Mouse (Mus musculus) midbrain, embryonic 15.5 days (tissue): ENCODE measurements around the gene Il25. TPM values are rescaled to one million over a fixed set of nuclear protein-coding genes. Genes with fewer than 3 reads are reported as not detected.

ENCODE experiments used
- ATAC-seq: fragments of 200-750 bp; cut with Nextera tagmentation; replicated peaks from 2 replicates; pipeline ENCODE4 v1.8.0; 2017; ENCODE audit warnings: moderate TSS enrichment
- H3K27ac ChIP-seq: fragments of 300-500 bp; sonication (generic); 2 replicates; pipeline ENCODE4 v1.5.1; 2015; ENCODE audit warnings: mild to moderate bottlenecking, inconsistent platforms
- H3K27me3 ChIP-seq: fragments of 300-500 bp; sonication (generic); replicated peaks from 2 replicates; pipeline ENCODE4 v1.6.1; 2015; ENCODE audit warnings: inconsistent platforms
- H3K36me3 ChIP-seq: fragments of 300-500 bp; sonication (generic); replicated peaks from 2 replicates; pipeline ENCODE4 v1.6.1; 2015; ENCODE audit warnings: inconsistent platforms
- H3K4me1 ChIP-seq: fragments of 300-500 bp; sonication (generic); 2 replicates; pipeline ENCODE4 v1.6.1; 2015; ENCODE audit warnings: inconsistent platforms
- H3K4me2 ChIP-seq: fragments of 300-500 bp; sonication (generic); 2 replicates; pipeline ENCODE4 v1.6.1; 2015; ENCODE audit warnings: inconsistent platforms, mild to moderate bottlenecking, moderate library complexity
- H3K4me3 ChIP-seq: fragments of 300-500 bp; sonication (generic); 2 replicates; pipeline ENCODE4 v1.5.1; 2015; ENCODE audit warnings: mild to moderate bottlenecking, inconsistent platforms
- H3K9ac ChIP-seq: fragments of 300-500 bp; sonication (generic); 2 replicates; pipeline ENCODE4 v1.6.1; 2015; ENCODE audit warnings: mild to moderate bottlenecking, inconsistent platforms
- H3K9me3 ChIP-seq: fragments of 300-500 bp; sonication (generic); 2 replicates; pipeline ENCODE4 v1.6.1; 2016; ENCODE audit warnings: inconsistent platforms
- WGBS: fragments of 180-500 bp; shearing (Covaris S2); methylation state at CpG from one replicate; pipeline ENCODE4 v1.1.7; 2015; ENCODE audit warnings: mixed read lengths; 5-methylcytosine and 5-hydroxymethylcytosine counted together
- polyA plus RNA-seq: library from polyadenylated mRNA; unstranded; fragments of >200 nt; fragmentation: Nextera tagmentation; extraction: Ambion mirVana; gene quantifications from 2 replicates; pipeline ENCODE4 v1.2.1, GENCODE M21; 2015

Il25 gene
- polyA plus RNA-seq, result 0.48 TPM in 1 of 2 replicates, not detected in the other

DNA sequence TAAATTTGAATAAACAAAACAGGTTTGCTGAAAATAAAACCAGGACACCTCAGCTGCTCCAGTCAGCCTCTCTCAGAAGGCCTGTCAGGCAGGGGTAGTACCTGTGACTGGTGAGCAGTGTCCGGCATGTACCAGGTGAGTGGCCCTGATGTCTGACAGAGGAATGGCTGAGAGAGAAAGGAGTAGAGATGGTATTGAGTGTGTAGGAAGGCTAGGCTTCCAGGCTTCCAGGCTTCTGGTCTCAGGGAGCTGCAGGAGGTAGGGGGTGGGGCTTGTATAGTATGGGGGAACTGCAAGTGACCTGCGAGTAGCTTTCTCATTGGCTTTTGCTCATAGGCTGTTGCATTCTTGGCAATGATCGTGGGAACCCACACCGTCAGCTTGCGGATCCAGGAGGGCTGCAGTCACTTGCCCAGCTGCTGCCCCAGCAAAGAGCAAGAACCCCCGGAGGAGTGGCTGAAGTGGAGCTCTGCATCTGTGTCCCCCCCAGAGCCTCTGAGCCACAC is at the start of gene Il25:
Il25 (plus strand) TSS at position 51 of the 506 bp plus-strand sequence.
- no peaks in the 10 kb centered on the region for H3K9me3 ChIP-seq
- H3K36me3 ChIP-seq, result no peaks in the 10 kb centered on the region
- no peaks in the 10 kb centered on the region for H3K27me3 ChIP-seq
- H3K9ac ChIP-seq, result no peak within 1 kb of the TSS
- no peak within 1 kb of the TSS for H3K4me2 ChIP-seq
- no peak within 1 kb of the TSS for H3K4me3 ChIP-seq
- peaks cover 12% of the 10 kb centered on the region; the same call in 1 of the 2 replicates for H3K4me1 ChIP-seq
- 41% methylated on average over 6 of the region's 6 CpGs for WGBS
- no peak within 1 kb of the TSS for H3K27ac ChIP-seq
- no peak for ATAC-seq

- H3K27ac ChIP-seq, result peak within 1 kb of the TSS; percentile 90
- 0% methylated on average over 27 of the region's 27 CpGs for WGBS
These were observed 49.1 kb upstream of the Il25 start, which contains the start of the genes Bcl2l2 and Gm20521 for GRCm38 (mm10) chr14:54883154-54884021. Gene Bcl2l2 (plus strand): TSS chr14:54883377. Gene Gm20521 (plus strand): TSS chr14:54883441.

GRCm38 (mm10) chr14:54884022-54884712 is 48.3 kb upstream of the Il25 start:
- H3K36me3 ChIP-seq, result no peaks in the 10 kb centered on the region
- peaks cover 27% of the 10 kb centered on the region for H3K4me1 ChIP-seq
- H3K27ac ChIP-seq, result peak overlapping the region; percentile 90
- WGBS, result 29% methylated on average over 21 of the region's 21 CpGs
- H3K4me2 ChIP-seq, result peak overlapping the region; percentile 85
- H3K9ac ChIP-seq, result peak overlapping the region; percentile 89
- ATAC-seq, result peak; percentile 32
- H3K27me3 ChIP-seq, result no peaks in the 10 kb centered on the region
- peak overlapping the region; percentile 80 for H3K4me3 ChIP-seq
- H3K9me3 ChIP-seq, result no peaks in the 10 kb centered on the region

More at GRCm38 (mm10) chr14:54883154-54884021, 49.1 kb upstream of the Il25 start, which contains the start of the genes Bcl2l2 and Gm20521:
- Histone ChIP-seq H3K36me3 (no peaks in the 10 kb centered on the region), H3K4me3 (peak within 1 kb of the TSS; percentile 80), H3K4me1 (peaks cover 27% of the 10 kb centered on the region), H3K9me3 (no peaks in the 10 kb centered on the region), H3K27me3 (no peaks in the 10 kb centered on the region), H3K4me2 (peak within 1 kb of the TSS; percentile 85), H3K9ac (peak within 1 kb of the TSS; percentile 89)
- peak; percentile 89 for ATAC-seq

DNA sequence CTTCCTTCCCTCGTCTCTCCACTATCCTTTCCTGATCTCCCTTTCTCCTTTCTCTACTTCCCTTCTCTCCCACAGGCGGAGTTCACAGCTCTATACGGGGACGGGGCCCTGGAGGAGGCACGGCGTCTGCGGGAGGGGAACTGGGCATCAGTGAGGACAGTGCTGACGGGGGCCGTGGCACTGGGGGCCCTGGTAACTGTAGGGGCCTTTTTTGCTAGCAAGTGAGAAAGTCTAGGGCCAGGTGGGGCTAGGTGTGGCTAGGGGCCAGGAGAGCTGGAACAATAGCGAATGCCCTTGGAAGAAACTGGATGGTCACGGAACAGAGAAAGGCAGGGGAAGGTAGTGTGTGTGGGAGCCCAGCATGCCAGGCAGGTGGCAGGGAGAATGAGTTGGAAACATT is 47.2 kb upstream of the Il25 start:
- Histone ChIP-seq H3K27ac (no peak overlapping the region), H3K4me3 (no peak overlapping the region), H3K9me3 (no peaks in the 10 kb centered on the region), H3K36me3 (no peaks in the 10 kb centered on the region), H3K4me2 (peak overlapping the region; percentile 85), H3K9ac (peak overlapping the region; percentile 6; the same call in 1 of the 2 replicates), H3K27me3 (no peaks in the 10 kb centered on the region), H3K4me1 (peaks cover 27% of the 10 kb centered on the region)
- ATAC-seq, result no peak
- WGBS, result 93% methylated on average over 11 of the region's 11 CpGs

GRCm38 (mm10) chr14:54892200-54892599 is 40.3 kb upstream of the Il25 start, which contains the start of gene Pabpn1:
Gene Pabpn1 (plus strand): TSS chr14:54892500.
- no peak for ATAC-seq
- Histone ChIP-seq H3K9ac (no peak within 1 kb of the TSS), H3K4me1 (peaks cover 20% of the 10 kb centered on the region), H3K9me3 (no peaks in the 10 kb centered on the region), H3K4me2 (peak within 1 kb of the TSS; percentile 49), H3K27me3 (no peaks in the 10 kb centered on the region), H3K27ac (peak within 1 kb of the TSS; percentile 83), H3K4me3 (peak within 1 kb of the TSS; percentile 53), H3K36me3 (peaks cover 14% of the 10 kb centered on the region)
- WGBS, result 93% methylated on average over 3 of the region's 3 CpGs

- H3K36me3 ChIP-seq, result peaks cover 17% of the 10 kb centered on the region
- ATAC-seq, result peak; percentile 99
- H3K9ac ChIP-seq, result peak overlapping the region; percentile 69
- H3K4me3 ChIP-seq, result peak overlapping the region; percentile 53
- peak overlapping the region; percentile 87 for H3K27ac ChIP-seq
- H3K9me3 ChIP-seq, result no peaks in the 10 kb centered on the region
- no peaks in the 10 kb centered on the region for H3K27me3 ChIP-seq
- peaks cover 20% of the 10 kb centered on the region for H3K4me1 ChIP-seq
- under 1% methylated on average over 38 of the region's 38 CpGs for WGBS
- H3K4me2 ChIP-seq, result peak overlapping the region; percentile 49
These were observed 38.8 kb upstream of the Il25 start for GRCm38 (mm10) chr14:54893651-54894181.

- Histone ChIP-seq H3K27ac (peak overlapping the region; percentile 87), H3K27me3 (no peaks in the 10 kb centered on the region), H3K4me1 (peaks cover 20% of the 10 kb centered on the region), H3K9me3 (no peaks in the 10 kb centered on the region), H3K36me3 (peaks cover 17% of the 10 kb centered on the region), H3K4me2 (peak overlapping the region; percentile 62), H3K4me3 (peak overlapping the region; percentile 53), H3K9ac (peak overlapping the region; percentile 69)
- peak; percentile 59 for ATAC-seq
- WGBS, result 1% methylated on average over 50 of the region's 54 CpGs
These were observed 38.0 kb upstream of the Il25 start for GRCm38 (mm10) chr14:54894296-54895151.

DNA sequence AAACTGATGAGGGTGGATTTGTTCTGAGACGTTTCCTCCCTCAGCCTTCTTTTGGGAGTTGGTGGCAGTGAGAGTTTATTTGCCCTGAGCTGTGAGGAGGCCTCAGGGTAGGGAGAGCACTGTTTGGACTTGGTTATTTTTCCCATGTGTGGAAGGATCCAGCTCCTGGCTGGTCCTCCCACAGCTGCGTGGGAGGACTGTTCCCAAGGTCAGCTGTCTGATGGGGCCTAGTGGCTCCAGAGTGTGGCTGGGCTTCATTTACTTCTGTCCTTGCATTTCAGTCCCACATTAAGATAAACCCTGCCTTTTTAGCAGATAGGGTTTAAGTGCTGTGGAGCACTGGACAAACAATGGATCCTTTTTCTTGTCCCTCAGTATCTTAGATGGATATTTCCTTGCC is 35.0 kb upstream of the Il25 start:
- Histone ChIP-seq H3K4me2 (no peak overlapping the region), H3K9me3 (no peaks in the 10 kb centered on the region), H3K27me3 (no peaks in the 10 kb centered on the region), H3K4me3 (no peak overlapping the region), H3K4me1 (peaks cover 20% of the 10 kb centered on the region), H3K36me3 (peaks cover 17% of the 10 kb centered on the region), H3K27ac (no peak overlapping the region), H3K9ac (no peak overlapping the region)
- WGBS, result 73% methylated on average over 2 of the region's 2 CpGs
- no peak for ATAC-seq

DNA sequence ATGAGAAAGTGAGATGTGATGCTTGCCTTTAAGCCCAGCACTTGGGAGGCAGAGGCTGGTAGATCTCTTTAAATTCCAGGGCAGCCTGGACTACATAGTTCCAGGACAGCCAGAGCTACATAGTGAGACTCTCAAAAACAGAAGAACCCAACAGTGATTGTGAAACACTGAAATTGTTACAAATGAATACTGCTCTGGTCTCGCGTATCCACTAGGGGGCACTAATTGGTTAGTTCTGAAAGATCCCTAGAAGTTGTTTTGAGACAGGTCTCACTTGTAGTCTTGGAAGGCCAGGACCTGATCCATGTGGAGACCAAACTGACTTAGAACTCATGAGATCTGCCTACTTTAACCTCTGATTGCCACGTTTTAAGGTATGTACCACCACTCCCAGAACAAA is 32.1 kb upstream of the Il25 start:
- WGBS, result under 1% methylated on average over 3 of the region's 3 CpGs
- H3K27me3 ChIP-seq, result no peaks in the 10 kb centered on the region

DNA sequence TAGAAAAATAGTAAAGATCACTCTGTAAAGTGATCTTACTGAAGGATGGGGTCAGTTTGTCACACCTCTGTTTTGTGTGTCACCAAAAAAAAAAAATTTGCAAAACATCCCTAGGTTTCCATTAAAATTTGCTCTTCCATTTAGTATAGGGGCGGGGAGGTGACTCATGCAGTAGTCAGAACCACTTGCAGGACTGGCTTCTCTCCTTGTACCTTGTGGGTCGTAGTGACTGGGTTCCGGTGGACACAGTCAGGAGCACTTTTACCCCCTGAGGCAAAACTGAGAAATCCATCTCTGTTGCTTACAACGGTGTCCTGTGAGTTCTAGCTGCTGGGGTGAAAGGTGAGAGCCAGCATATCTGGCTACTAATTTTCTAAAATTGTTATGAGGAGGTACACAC is 28.9 kb upstream of the Il25 start:
- no peaks in the 10 kb centered on the region for H3K9me3 ChIP-seq
- H3K27me3 ChIP-seq, result no peaks in the 10 kb centered on the region
- no peak overlapping the region for H3K9ac ChIP-seq
- no peak for ATAC-seq
- WGBS, result 95% methylated on average over 4 of the region's 4 CpGs
- peaks cover 3% of the 10 kb centered on the region; the same call in 1 of the 2 replicates for H3K4me1 ChIP-seq
- H3K36me3 ChIP-seq, result peaks cover 33% of the 10 kb centered on the region
- H3K4me3 ChIP-seq, result no peak overlapping the region
- no peak overlapping the region for H3K27ac ChIP-seq
- H3K4me2 ChIP-seq, result no peak overlapping the region

More for the DNA sequence above, 32.1 kb upstream of the Il25 start:
- Histone ChIP-seq H3K9ac (no peak overlapping the region), H3K9me3 (no peaks in the 10 kb centered on the region), H3K4me3 (no peak overlapping the region), H3K4me2 (no peak overlapping the region), H3K27ac (peak overlapping the region; percentile 53; the same call in 1 of the 2 replicates), H3K36me3 (peaks cover 22% of the 10 kb centered on the region), H3K4me1 (peaks cover 12% of the 10 kb centered on the region)
- peak; percentile 71 for ATAC-seq

GRCm38 (mm10) chr14:54908682-54909081 is 23.8 kb upstream of the Il25 start:
- Histone ChIP-seq H3K9ac (no peak overlapping the region), H3K4me2 (no peak overlapping the region), H3K9me3 (no peaks in the 10 kb centered on the region), H3K4me1 (peaks cover 42% of the 10 kb centered on the region), H3K36me3 (peaks cover 33% of the 10 kb centered on the region), H3K27me3 (no peaks in the 10 kb centered on the region), H3K4me3 (no peak overlapping the region), H3K27ac (no peak overlapping the region)
- no peak for ATAC-seq
- WGBS, result 97% methylated on average over 7 of the region's 7 CpGs
